Mouse (Mus musculus) lung, embryonic 16.5 days (tissue): ENCODE data around the gene Slc17a1. TPM values are rescaled to one million over a fixed set of nuclear protein-coding genes. Genes with fewer than 3 reads are reported as not detected.
A peak's percentile ranks its signal among the peaks of the same experiment; 100 is the strongest.

Experiments used
- ATAC-seq: fragments of 200-750 bp; cut with Nextera tagmentation; 2 replicates; pipeline ENCODE4 v1.8.0; 2017; ENCODE audit warnings: low read depth, mild to moderate bottlenecking, moderate library complexity
- H3K27ac ChIP-seq: fragments of 300-500 bp; sonication (generic); 2 replicates; pipeline ENCODE4 v1.5.1; 2014; ENCODE audit warnings: mild to moderate bottlenecking, control low read depth, low read length
- H3K27me3 ChIP-seq: fragments of 300-500 bp; sonication (generic); 2 replicates; pipeline ENCODE4 v1.6.1; 2014; ENCODE audit warnings: low read depth, low read length, mixed read lengths; ENCODE audit not compliant: control insufficient read depth, insufficient read depth
- H3K36me3 ChIP-seq: fragments of 300-500 bp; sonication (generic); 2 replicates; pipeline ENCODE4 v1.6.1; 2014; ENCODE audit warnings: low read length; ENCODE audit not compliant: control insufficient read depth, insufficient read depth
- H3K4me1 ChIP-seq: fragments of 300-500 bp; sonication (generic); replicated peaks from 2 replicates; pipeline ENCODE4 v1.6.1; 2014; ENCODE audit warnings: low read length, mixed read lengths; ENCODE audit not compliant: control insufficient read depth, insufficient read depth
- H3K4me2 ChIP-seq: fragments of 300-500 bp; sonication (generic); 2 replicates; pipeline ENCODE4 v1.6.1; 2014; ENCODE audit warnings: low read depth, low read length, control low read depth
- H3K4me3 ChIP-seq: fragments of 300-500 bp; sonication (generic); 2 replicates; pipeline ENCODE4 v1.5.1; 2014; ENCODE audit warnings: mild to moderate bottlenecking, low read length, control low read depth
- H3K9ac ChIP-seq: fragments of 300-500 bp; sonication (generic); 2 replicates; pipeline ENCODE4 v1.6.1; 2014; ENCODE audit warnings: low read length, control low read depth
- H3K9me3 ChIP-seq: fragments of 300-500 bp; sonication (generic); 2 replicates; pipeline ENCODE4 v1.6.1; 2016; ENCODE audit warnings: low read length; ENCODE audit not compliant: control insufficient read depth
- WGBS: fragments of 180-500 bp; shearing (Covaris S2); extraction: QIAGEN DNeasy Blood & Tissue Kit; methylation state at CpG from one replicate; pipeline ENCODE4 v1.1.7; 2014; 5-methylcytosine and 5-hydroxymethylcytosine counted together
- polyA plus RNA-seq: library from polyadenylated mRNA; unstranded; fragments of >200 nt; fragmentation: Nextera tagmentation; extraction: Ambion mirVana; gene quantifications from 2 replicates; pipeline ENCODE4 v1.2.1, GENCODE M21; 2015

Slc17a1 gene
- polyA plus RNA-seq, 1 experiment from 2014 or later, result not detected

DNA sequence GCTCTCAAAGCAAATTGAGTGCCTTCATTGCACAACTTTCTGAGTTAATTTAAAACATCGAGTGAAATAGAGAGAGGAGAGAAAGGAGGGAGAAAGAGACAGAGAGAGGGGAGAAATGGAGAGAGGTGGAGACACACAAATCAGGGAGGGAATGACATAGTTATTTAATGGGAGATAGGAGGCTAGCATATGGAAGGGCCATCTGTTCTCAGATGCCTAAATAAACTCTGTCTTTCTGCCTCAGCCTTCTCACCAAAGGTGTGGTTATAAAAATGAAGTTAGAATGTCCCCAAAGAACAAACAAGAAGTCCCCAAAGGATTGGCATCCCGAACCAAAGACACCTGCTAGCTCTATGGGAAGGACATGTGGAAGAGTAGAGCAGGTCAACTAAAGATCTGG lies 18.3 kb upstream of the Slc17a1 start:
- Histone ChIP-seq H3K4me1 (no peaks in the 10 kb centered on the region), H3K9ac (no peak overlapping the region), H3K27me3 (no peaks in the 10 kb centered on the region), H3K4me3 (no peak overlapping the region), H3K36me3 (no peaks in the 10 kb centered on the region), H3K9me3 (no peaks in the 10 kb centered on the region), H3K4me2 (no peak overlapping the region), H3K27ac (no peak overlapping the region)
- no peak for ATAC-seq
- WGBS, result 68% methylated on average over 2 of the region's 2 CpGs

DNA sequence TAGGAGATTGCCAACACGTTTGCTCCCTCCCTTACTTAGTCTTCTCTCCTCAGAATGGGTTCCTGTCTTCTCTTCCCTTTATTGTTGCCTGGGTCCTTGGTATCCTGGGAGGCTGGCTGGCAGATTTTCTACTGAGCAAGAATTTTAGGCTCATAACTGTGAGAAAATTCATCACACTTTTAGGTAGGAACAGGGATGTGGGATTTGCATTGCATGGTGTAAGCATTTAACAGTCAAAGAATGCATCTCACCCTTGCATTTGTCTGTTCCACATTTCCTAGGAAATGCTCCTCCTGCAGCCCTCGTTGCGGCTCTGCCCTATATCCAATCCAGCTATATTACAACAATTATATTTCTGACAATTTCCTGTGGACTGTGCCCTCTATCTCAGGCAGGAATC lies 11.1 kb upstream of the Slc17a1 start:
- Histone ChIP-seq H3K36me3 (no peaks in the 10 kb centered on the region), H3K9me3 (no peaks in the 10 kb centered on the region), H3K4me1 (no peaks in the 10 kb centered on the region), H3K4me2 (no peak overlapping the region), H3K27me3 (no peaks in the 10 kb centered on the region), H3K27ac (no peak overlapping the region), H3K4me3 (no peak overlapping the region), H3K9ac (no peak overlapping the region)
- WGBS, result 51% methylated on average over 3 of the region's 3 CpGs
- no peak for ATAC-seq

DNA sequence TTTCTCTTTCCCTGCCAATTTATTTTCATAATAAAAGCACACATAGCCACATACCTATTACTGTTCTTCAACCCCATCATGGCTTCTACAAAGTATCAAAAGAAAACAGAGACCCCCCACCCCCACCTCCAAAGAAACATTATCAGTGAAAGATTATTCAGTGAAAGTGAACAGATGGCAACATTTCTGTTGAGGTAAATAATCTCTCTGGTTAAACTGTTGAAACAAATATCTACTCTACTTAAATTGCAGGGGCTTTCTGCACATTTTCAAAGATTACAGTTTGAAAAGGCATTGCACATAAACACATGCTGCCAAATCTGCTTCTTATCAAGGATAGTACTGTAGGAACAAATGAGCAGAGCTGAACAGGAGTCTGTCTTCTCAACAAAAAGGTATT lies 5.7 kb upstream of the Slc17a1 start:
- H3K36me3 ChIP-seq, result no peaks in the 10 kb centered on the region
- peaks cover 6% of the 10 kb centered on the region for H3K4me1 ChIP-seq

DNA sequence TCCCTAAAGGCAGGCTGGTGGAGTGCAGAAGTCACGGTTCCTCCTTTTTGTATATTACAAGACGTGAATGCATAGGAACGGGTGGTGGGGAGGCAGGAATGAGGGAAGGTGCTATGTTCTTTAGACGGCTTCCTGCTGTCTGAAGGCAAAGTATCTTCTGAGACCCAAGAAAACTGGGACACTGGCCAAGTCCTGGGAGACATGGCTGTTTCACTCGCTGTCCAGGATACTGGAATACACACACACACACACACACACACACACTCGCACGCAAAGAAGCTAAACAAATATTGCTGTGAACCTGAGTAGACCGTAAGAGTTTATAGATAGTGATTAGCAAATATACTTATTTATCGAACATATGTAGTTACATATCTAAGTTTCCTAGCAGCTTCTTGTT lies 2.8 kb upstream of the Slc17a1 start:
- no peak overlapping the region for H3K27ac ChIP-seq
- H3K4me3 ChIP-seq, result no peak overlapping the region
- H3K4me1 ChIP-seq, result peaks cover 6% of the 10 kb centered on the region
- H3K4me2 ChIP-seq, result no peak overlapping the region
- H3K36me3 ChIP-seq, result no peaks in the 10 kb centered on the region
- H3K27me3 ChIP-seq, result no peaks in the 10 kb centered on the region
- H3K9ac ChIP-seq, result no peak overlapping the region
- ATAC-seq, result no peak
- no peaks in the 10 kb centered on the region for H3K9me3 ChIP-seq
- 37% methylated on average over 9 of the region's 9 CpGs for WGBS

More for the DNA sequence above, 5.7 kb upstream of the Slc17a1 start:
- H3K27ac ChIP-seq, result no peak overlapping the region
- no peak for ATAC-seq
- no peaks in the 10 kb centered on the region for H3K27me3 ChIP-seq
- H3K9me3 ChIP-seq, result no peaks in the 10 kb centered on the region
- no peak overlapping the region for H3K4me2 ChIP-seq
- no peak overlapping the region for H3K4me3 ChIP-seq
- H3K9ac ChIP-seq, result no peak overlapping the region

DNA sequence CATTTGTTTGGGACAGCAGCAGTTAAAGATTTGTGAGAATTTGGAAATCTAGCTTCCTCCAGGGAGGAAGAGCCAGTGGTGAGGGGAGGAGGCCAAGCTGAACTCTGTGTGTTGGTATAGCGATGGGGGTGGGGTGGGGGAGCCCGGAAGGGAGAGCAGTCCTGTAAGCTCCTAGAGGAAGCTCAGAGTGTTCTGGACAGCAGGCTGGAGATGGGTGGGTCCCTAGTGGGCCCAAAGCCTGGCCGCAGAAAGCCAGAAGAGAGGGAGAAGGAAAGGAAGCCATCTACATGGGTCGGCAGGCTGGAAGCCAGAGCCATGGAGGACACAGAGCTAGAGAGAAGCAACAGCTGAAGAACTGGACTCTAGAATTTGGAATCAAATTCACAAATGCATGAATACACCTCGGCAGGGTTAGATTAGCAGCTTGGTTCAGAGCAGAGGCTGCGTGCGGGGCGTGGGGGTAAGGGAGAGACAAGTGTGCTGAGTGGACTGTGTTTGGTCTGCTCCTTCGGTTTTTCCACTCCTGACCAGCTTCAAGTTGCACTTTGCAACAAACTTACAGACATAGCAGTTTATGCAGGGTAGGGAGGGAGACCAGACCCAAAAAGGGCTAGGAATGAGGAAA lies 1.4 kb upstream of the Slc17a1 start:
- Histone ChIP-seq H3K4me2 (no peak overlapping the region), H3K4me3 (no peak overlapping the region), H3K9ac (no peak overlapping the region), H3K27me3 (no peaks in the 10 kb centered on the region), H3K4me1 (peaks cover 6% of the 10 kb centered on the region), H3K9me3 (no peaks in the 10 kb centered on the region), H3K36me3 (no peaks in the 10 kb centered on the region), H3K27ac (no peak overlapping the region)
- ATAC-seq, result peak; percentile 81
- WGBS, result 55% methylated on average over 9 of the region's 9 CpGs

DNA sequence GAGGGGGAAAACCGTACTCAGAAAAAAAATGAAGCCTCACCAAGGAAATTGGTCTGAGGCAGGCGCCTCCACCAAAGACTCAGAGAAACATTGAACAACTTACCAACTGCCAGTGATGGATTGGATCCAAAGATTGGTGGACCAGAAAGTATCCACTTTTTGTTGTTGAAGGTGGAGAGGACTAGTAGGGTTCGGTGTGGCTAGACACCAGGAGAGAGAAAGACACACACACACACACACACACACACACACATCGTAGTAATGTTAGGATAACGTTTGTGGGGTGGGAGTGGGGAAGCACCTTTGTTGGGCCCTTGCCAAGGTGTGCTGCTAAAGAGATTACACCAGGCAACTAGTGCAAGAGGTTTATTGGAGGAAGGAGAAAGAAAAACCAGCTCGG lies 550 bp upstream of the Slc17a1 start:
- H3K9me3 ChIP-seq, result no peaks in the 10 kb centered on the region
- no peak overlapping the region for H3K4me3 ChIP-seq
- no peak overlapping the region for H3K9ac ChIP-seq
- peaks cover 6% of the 10 kb centered on the region for H3K4me1 ChIP-seq
- ATAC-seq, result no peak
- no peaks in the 10 kb centered on the region for H3K36me3 ChIP-seq
- no peak overlapping the region for H3K4me2 ChIP-seq
- 76% methylated on average over 6 of the region's 6 CpGs for WGBS
- no peaks in the 10 kb centered on the region for H3K27me3 ChIP-seq
- no peak overlapping the region for H3K27ac ChIP-seq

DNA sequence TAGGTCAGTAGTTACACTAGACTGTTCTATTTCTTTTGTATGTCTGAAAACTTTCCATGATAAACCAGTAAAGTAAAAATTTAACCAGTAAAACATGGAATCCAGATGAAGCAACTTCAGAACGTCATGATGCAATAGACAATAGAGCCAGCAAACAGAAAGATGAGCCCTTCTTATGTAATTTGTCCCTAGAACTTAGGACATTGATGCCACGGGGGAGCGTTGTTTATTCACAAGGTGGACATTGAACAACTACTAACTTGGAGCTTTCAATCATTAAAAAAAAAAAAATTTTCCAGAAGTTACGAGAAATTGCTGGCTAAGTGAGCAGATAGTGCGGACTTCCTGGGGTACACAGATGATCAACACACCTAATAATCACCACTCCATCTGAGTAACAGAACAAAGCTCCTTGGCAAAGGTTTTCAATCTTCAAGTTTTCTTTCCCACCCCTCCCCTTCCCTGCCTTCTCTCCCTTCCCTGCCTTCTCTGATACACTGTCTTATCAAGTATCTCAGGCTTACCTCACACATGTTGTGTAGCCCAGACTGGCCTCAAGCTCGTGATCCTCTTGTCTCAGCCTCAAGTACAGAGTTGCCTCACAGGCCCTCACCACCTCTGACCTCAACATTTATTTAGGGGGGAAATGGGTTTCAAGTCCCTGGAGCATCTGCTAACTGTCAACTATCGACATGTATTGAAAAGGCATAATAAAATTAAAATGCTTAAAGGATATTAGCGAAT lies 1.4 kb downstream of the Slc17a1 start:
- Histone ChIP-seq H3K9me3 (no peaks in the 10 kb centered on the region), H3K4me3 (no peak overlapping the region), H3K27me3 (no peaks in the 10 kb centered on the region), H3K36me3 (no peaks in the 10 kb centered on the region), H3K27ac (no peak overlapping the region), H3K4me1 (peaks cover 6% of the 10 kb centered on the region), H3K4me2 (no peak overlapping the region), H3K9ac (no peak overlapping the region)
- 82% methylated on average over 8 of the region's 8 CpGs for whole genome bisulfite sequencing
- ATAC-seq, result no peak

DNA sequence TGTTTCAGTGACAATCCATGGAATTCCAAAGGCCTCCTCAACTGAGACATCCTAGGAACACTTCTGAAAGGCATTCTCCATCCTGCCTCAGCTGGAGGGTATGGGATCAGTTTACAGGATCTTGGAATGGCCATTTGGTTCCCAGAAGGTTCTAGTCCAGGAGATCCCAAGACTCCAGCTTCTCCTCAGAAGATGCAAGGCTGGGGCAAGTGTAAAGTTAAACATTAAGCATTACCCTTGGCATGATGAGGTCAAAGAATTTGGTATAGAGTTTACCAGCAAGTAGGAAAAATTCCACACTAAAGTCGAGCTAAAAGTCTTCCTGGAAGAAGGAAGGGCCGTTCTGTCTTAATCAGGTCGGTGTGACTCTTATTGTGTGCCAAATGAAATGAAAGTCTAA lies 2.4 kb downstream of the Slc17a1 start:
- Histone ChIP-seq H3K4me2 (no peak overlapping the region), H3K9me3 (no peaks in the 10 kb centered on the region), H3K9ac (no peak overlapping the region), H3K27me3 (no peaks in the 10 kb centered on the region), H3K36me3 (no peaks in the 10 kb centered on the region), H3K27ac (no peak overlapping the region), H3K4me1 (peaks cover 6% of the 10 kb centered on the region), H3K4me3 (no peak overlapping the region)
- WGBS, result 62% methylated on average over 3 of the region's 3 CpGs
- no peak for ATAC-seq

DNA sequence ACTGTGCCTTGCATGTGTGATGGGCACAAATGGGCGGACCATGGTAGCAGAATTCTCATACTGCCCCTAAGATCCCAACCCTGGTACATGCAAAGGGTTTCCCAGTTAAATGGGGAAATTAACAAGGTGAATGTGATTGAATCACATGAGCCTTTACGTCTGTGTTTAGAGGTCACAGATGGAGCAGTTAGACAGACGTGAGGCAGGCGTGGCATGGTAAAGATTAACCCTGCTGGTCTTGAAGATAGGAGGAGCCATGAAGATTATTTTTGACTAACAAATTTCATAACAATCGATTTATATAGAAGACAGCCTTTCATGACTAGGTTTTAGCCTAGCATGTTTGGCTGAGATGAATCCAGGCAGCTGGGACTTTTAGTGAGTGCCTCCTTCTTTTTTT lies 5.6 kb downstream of the Slc17a1 start:
- H3K9ac ChIP-seq, result no peak overlapping the region
- 55% methylated on average over 5 of the region's 5 CpGs for WGBS
- H3K4me1 ChIP-seq, result no peaks in the 10 kb centered on the region
- no peak overlapping the region for H3K4me2 ChIP-seq
- no peaks in the 10 kb centered on the region for H3K36me3 ChIP-seq
- H3K27me3 ChIP-seq, result no peaks in the 10 kb centered on the region
- ATAC-seq, result no peak
- H3K9me3 ChIP-seq, result no peaks in the 10 kb centered on the region
- no peak overlapping the region for H3K27ac ChIP-seq
- H3K4me3 ChIP-seq, result no peak overlapping the region
